Mouse (Mus musculus) embryo, embryonic 11 days (tissue): ENCODE data around the gene Traf4.
"Not testable (repeated sequence)": the region's sequence is repeated elsewhere in the genome, so short reads cannot be mapped to it uniquely, and the experiment has no call there.

Experiments
- DNase-seq: peaks from one replicate; pipeline ENCODE4 v3.0.0-alpha.2; 2015

Gene Traf4

GRCm38 (mm10) chr11:78164924-78165760, at the start of gene Traf4:
Traf4 (minus strand) TSS chr11:78165589.
- DNase-seq, result peak; percentile 96

- DNase-seq, result no peak
Observed at GRCm38 (mm10) chr11:78213086-78213817, 47.9 kb upstream of the Traf4 start.

- no peak for DNase-seq
Observed at GRCm38 (mm10) chr11:78211513-78211912, 46.1 kb upstream of the Traf4 start.

GRCm38 (mm10) chr11:78210615-78211014, 45.2 kb upstream of the Traf4 start:
- no peak for DNase-seq

- no peak for DNase-seq
Observed at GRCm38 (mm10) chr11:78209886-78210285, 44.5 kb upstream of the Traf4 start.

GRCm38 (mm10) chr11:78207190-78207589, 41.8 kb upstream of the Traf4 start:
- no peak for DNase-seq

GRCm38 (mm10) chr11:78205361-78206206, 40.2 kb upstream of the Traf4 start:
- DNase-seq, result peak; percentile 26

- DNase-seq, result no peak
Observed at GRCm38 (mm10) chr11:78204287-78204686, 38.9 kb upstream of the Traf4 start.

- DNase-seq, result no peak
Observed at GRCm38 (mm10) chr11:78202372-78202771, 37.0 kb upstream of the Traf4 start.

- no peak for DNase-seq
Observed at GRCm38 (mm10) chr11:78195101-78195863, 29.9 kb upstream of the Traf4 start.

GRCm38 (mm10) chr11:78194411-78195100, 29.2 kb upstream of the Traf4 start:
- peak; percentile 81 for DNase-seq

- DNase-seq, result no peak
Observed at GRCm38 (mm10) chr11:78193113-78193512, 27.7 kb upstream of the Traf4 start, which contains the start of gene Proca1. Proca1 (plus strand) TSS chr11:78193392.

- no peak for DNase-seq
Observed at GRCm38 (mm10) chr11:78190041-78190440, 24.7 kb upstream of the Traf4 start.

- peak; percentile 94 for DNase-seq
Observed at GRCm38 (mm10) chr11:78189234-78190040, 24.0 kb upstream of the Traf4 start.

- peak; percentile 93 for DNase-seq
Observed at GRCm38 (mm10) chr11:78188331-78189233, 23.2 kb upstream of the Traf4 start, which contains the start of gene Rab34. Rab34 (plus strand) TSS chr11:78188430.

- DNase-seq, result not testable (repeated sequence)
Observed at GRCm38 (mm10) chr11:78184702-78185101, 19.3 kb upstream of the Traf4 start.

GRCm38 (mm10) chr11:78183884-78184514, 18.6 kb upstream of the Traf4 start:
- no peak for DNase-seq

GRCm38 (mm10) chr11:78182961-78183844, 17.8 kb upstream of the Traf4 start, which contains the start of gene Rpl23a:
Rpl23a (minus strand) TSS chr11:78183584.
- peak; percentile 95 for DNase-seq
